Mouse (Mus musculus) CH12.LX (cell line): ENCODE measurements around the gene Gm2a.

ENCODE experiments used
- CTCF ChIP-seq, 2 experiments: IDR thresholded peaks in 1 of 2; conservative IDR thresholded peaks in 1 of 2; 2 replicates each; pipeline ENCODE4 v1.5.1; 2011 to 2012; ENCODE audit warnings: low read depth in 2 of 2, low read length in 2 of 2, improper control_type of control experiment in 1 of 2, inconsistent platforms in 1 of 2, mild to moderate bottlenecking in 1 of 2, moderate library complexity in 1 of 2
- POLR2AphosphoS2 ChIP-seq: IDR thresholded peaks from 2 replicates; pipeline ENCODE4 v1.6.1; 2011; ENCODE audit warnings: low read depth, low read length, improper control_type of control experiment

DNA sequence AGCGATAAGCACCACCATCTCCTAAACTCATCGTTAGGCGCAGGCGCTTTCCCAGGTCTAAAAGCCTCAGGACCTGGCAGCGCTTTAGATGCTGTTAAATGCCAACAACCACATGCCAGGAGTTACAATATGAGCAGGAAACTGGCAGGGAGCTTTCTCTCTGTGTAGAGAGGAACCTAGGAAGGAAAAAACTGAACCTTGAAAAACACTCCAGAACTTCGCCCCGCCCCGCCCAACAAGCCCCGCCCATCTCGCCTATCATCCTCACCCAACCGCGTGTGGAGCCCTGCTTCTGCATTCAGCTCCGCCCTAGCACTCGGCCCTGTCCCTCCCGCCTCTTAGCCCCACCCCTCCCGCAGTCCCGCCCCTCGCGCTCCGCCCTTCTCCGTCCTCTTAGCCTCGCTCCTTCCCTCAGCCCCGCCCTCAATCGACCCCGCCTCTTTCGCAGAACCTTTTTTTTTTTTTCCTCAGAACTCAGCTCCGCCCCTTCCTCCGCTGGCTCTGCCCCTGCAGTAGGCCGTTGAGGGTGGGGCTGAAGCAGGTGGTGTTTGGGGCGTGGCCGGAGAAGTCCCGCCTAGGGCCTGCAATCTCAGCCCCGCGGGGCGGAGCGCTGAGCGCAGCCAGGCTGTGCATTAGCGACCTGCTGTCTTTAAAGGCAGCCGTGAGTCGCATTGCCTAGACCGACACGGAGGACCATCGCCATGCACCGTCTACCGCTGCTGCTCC lies at the start of gene Gm2a:
- TF ChIP-seq POLR2AphosphoS2 (peak; percentile 72; the same call in 1 of the 2 replicates), CTCF (conservative IDR thresholded peaks at IDR 0.05 in 1 of 2, IDR thresholded peaks at IDR 0.05 in 1 of 2; ENCODE audit: low read depth in 2 of 2, low read length in 2 of 2) (no peak)
